Mouse (Mus musculus): ENCODE results near the gene Lmntd2.
"Not testable (repeated sequence)": the region's sequence is repeated elsewhere in the genome, so short reads cannot be mapped to it uniquely, and the experiment has no call there.

Gene Lmntd2

DNA sequence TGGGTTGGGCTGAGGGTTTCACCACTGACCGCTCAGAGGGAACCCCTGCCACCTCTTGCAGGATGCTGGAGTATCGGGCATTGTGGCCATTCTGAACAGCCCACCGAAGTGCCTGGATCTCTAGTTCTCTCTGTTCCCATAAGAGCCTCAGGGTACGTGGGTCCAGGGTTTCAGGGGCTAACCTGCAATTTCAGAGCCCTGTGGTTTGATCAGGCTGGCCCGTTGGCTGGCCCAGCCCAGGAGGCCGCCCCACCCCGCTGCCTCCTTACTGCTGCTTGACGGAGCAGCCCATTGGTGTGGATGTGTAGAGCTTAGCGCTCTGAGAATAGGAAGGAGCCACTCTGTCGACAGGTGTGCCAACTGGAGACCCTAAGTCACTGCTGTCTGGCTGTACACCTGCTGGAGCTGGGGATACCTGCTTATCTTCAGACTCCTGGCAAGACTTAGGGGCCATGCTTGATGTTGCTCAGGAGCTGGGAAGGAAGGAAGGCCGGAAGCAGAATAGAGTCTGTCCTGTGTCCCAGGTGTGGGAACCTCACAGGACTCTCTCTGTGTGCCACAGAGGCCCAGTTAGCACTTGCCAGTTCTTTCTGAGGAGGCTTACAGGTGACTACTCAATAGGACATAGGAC is at the start of gene Lmntd2:
TSS of gene Lmntd2 (minus strand) at position 476 of the 631 bp plus-strand sequence.
- DNase-seq (ENCODE audit: low spot score in 2 of 2), result no peak

DNA sequence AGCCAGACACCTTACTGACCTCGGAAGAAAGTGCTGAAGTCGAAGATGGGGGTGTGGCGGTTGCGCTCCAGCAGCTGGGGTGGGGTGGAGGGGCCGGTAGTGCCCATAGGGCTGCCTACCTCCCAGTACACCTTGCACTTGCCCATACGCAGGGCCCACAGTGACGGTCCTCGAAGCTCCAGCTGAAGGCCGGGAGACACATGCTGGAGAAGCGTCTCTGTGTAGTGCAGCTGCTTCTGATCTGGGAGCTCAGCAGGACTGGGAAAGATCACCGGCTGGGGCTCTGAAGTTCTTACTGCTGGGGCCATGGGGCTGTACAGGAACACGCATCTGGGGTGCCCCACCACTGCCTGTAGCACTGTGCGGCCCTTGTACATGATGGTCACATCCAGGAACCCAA is 49.8 kb upstream of the Lmntd2 start:
- no peak for DNase-seq (ENCODE audit: low spot score in 2 of 2)

DNA sequence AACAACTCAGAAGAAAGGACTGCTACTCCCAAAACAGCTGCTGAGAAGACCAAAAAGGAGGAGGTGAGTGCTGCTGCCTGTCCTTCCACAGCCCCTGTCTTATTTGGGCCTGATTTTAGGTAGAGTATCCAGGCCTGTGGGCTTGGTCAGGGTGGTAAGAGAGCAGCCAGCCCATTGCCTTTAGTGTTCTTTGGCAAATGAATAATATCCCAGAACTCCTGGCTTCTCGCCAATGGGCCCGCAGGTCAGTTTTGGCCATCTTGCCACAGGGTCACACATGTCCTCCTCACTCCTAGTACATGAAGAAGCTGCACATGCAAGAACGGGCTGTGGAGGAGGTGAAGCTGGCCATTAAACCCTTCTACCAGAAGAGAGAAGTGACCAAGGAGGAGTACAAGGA is 47.6 kb upstream of the Lmntd2 start:
- no peak for DNase-seq (ENCODE audit: low spot score in 2 of 2)

DNA sequence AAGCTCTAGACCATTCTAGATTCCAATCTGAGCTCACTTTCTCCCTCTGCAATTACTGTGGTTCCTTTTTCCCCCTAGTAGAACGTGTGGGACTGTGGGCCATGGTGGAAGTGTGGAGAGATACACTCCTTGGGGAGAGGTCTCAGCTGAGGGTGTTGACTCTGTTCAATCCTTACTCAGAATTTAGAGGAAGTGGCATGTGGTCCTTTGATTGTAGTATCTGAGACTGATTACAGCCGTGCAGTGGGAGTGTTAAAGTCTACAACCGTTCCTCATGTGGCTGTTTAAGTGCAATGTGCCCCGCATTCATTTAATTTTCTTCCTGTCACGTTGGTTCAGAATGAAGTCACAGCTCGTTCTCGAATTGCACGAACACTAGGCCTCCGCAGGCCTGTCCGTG is 42.3 kb upstream of the Lmntd2 start:
- DNase-seq (ENCODE audit: low spot score in 2 of 2), result no peak

DNA sequence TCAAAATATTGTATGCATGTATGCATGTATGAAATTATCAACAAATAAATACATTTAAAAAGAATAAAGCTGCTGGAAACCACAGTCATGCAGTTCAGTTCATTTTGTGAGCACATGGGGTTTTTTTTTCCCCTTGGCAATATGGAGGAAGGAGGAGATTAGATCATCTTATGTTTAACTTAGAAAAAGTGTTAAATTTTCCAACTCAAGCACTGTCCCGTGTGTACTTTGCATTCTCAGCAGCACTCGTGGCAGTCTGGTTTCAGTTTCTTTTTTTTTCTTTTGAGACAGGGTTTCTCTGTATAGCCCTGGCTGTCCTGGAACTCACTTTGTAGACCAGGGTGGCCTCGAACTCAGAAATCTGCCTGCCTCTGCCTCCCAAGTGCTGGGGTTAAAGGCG is 36.6 kb upstream of the Lmntd2 start:
- not testable (repeated sequence) for DNase-seq (ENCODE audit: low spot score in 2 of 2)

DNA sequence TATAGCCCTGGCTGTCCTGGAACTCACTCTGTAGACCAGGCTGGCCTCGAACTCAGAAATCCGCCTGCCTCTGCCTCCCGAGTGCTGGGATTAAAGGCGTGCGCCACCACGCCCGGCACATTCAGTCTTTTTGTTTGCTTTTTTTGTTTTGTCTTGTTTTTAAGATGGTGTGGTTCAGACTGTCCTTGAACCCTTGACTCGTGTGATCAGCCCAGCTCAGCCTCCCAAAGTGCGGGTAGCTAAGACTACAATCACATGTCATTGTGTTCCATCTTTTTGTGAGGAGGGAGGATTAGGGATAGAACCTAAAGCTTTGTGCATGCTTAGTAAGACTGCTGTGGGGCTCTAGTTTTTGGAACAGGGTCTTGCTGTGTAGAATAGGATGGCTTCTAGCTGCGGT is 17.7 kb upstream of the Lmntd2 start:
- DNase-seq (ENCODE audit: low spot score in 2 of 2), result no peak

DNA sequence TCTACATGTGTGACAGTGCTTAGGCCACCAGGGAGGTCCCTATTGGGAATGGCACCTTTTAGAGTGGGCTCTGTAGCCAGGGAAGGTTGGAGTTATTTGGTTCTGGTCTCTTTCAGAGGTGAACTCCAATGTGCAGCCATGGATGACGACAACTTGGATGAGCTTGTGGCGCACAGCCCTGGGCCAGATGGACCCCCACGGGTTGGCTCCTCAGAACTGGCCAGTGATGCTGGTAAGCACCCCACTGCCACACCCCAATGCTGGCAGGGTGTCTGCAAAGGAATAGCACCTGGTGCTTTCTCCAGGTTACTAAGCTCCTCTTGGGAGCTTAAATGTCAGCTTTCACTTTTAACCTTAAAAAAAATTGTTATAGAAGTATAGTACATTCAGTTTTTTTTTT is 17.2 kb upstream of the Lmntd2 start:
- no peak for DNase-seq (ENCODE audit: low spot score in 2 of 2)

DNA sequence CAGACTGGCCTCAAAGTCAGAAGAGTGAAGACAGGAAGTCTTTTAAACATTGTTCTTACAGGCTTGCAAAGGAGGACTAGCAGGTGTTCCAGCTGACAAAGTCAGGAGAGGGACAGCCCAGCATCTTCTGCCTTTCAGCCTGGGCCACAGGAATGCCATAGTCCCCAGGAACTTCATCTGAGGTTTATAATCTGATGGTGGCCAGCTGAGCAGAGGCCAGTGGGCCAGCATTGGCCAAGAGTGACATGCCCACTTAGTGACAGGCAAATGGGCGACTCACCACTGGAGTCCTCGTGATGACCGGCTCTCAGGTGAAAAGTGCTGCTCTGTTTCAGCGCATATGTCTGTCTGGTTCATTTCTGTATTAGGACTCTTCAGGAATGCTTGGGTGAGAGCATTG is 16.7 kb upstream of the Lmntd2 start:
- no peak for DNase-seq (ENCODE audit: low spot score in 2 of 2)

DNA sequence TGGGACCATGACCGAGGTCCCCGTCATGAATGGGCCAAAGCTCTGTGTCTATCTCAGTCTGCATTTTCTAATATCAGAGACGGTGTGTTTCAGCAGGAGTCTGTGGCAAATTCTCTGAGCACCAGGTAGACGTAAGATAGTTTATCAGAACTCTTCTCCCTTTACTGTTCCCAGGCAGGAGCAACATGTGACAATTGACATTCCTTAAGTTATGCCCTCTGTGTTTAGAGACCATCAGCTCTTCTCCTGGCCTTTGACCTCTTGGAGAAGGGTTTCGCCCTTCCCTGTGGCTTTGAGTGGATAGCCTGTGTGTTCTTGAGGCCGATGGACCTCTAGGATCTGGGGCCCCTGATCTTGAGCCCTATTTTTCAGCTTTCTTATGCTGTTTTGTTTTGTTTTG is 15.8 kb upstream of the Lmntd2 start:
- no peak for DNase-seq (ENCODE audit: low spot score in 2 of 2)

DNA sequence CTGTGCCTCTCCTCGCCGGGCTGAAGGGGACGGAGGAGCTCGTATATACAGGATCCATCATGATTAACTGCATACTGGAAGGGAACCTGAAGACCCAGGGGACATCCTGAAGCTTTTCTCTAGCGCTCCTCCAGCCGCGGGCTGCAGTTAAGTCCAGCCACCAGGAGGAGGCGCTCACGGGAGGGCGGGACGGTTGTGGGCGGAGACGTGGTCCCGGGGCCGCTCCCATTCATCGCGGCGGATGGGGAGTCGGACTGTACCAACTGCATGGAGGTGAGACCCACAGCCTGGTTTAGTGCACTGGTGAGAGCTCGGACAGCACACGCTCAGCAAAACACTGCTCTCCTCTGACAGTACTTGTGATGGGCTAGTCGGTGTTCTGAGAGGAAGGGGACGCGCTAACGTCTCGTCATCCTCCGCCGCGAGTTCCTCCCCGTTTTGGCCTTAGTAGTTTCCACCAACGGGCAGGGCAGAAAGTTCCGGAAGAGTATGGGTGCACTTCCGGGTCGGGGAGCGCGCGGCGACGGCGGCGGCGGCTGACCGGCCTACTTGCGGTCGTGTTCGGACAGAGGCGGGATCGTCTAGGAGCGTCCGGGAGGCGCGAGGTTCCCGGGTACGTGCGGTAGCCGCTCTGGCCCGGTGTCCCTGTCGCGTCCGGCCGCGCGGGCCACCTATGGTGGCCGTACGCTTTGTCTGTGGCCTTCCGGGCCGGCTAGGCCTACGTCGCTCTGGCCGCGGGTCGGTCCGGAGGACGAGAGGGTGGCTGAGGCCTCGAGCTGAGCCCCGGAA is 14.6 kb upstream of the Lmntd2 start, which contains the start of gene Phrf1:
TSS of gene Phrf1 (plus strand) at position 506 of the 789 bp plus-strand sequence.
- peak; percentile 80 to 90 for DNase-seq (ENCODE audit: low spot score in 2 of 2)

DNA sequence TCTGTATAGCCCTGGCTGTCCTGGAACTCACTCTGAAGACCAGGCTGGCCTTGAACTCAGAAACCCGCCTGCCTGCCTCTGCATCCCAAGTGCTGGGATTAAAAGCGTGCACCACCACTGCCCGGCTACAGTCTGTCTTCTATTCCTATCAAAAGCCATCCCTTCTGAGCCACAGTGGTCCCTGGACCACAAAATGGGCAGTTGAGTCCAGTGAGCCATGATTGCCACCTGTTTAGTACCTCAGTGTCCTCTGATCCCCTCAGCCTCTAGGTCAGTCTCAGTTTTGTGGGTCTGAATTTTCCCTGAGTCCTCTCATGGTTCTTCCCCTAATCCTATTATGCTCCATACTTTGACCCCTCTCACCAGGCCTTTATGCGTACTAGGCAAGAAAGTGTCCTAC is 13.9 kb upstream of the Lmntd2 start:
- DNase-seq (ENCODE audit: low spot score in 2 of 2), result no peak

DNA sequence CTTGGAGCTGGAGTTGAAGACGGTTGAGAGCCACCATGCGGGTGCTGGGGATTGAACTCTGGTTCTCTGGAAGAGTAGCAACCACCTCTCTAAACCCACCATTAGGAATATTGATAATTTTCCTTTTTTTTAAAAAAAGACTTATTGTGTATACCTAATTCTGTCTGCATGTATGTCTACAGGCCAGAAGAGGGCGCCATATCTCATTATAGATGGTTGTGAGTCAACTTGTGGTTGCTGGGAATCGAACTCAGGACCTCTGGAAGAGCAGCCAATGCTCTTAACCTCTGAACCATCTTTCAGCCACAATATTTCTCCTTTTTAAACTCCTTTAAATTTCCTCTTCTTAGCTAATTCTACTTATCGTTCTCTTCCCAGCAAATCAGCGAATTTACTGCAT is 12.7 kb upstream of the Lmntd2 start:
- no peak for DNase-seq (ENCODE audit: low spot score in 2 of 2)

DNA sequence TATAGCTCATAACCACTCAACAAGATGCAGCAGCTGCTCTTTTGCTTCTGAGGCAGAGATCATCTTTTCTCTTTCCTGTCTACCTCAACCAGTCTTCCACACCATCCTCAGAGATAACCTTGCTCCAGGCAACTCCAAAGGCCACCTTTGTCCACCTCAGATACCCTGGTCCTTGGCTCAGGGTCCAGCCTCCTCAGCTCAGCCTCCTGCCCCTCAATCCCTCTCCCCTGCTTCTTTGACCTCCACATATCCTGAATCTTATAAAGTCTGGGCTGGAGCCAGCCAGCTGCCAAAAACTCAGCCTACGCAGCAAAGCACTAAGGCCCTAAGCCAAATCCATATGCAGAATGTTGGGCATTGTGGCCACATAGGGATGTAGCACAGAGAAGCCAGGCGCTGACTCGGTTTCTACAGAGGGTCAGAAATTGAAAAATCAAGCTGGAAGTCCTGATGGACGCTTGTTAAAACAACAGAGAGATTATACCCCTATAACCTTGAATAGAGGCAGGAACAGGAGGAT is 8.9 kb upstream of the Lmntd2 start:
- DNase-seq (ENCODE audit: low spot score in 2 of 2), result no peak

DNA sequence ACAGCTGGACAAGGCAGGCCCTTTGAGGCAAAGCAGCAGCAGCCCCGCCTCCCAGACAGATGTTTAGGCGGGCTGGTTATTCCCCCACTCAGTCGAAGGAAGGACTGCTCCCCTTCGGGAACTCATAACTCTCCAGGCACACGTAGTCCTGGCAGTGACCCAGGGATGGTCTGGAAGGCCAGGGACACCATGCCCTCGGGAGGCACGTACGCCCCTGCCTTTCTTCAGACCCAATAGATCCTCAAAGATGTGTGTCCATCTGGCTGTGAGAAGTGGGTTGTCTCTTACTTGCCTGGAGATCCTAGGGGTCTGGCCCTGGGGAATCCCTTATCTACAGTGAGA is 8.2 kb upstream of the Lmntd2 start:
- no peak for DNase-seq (ENCODE audit: low spot score in 2 of 2)

DNA sequence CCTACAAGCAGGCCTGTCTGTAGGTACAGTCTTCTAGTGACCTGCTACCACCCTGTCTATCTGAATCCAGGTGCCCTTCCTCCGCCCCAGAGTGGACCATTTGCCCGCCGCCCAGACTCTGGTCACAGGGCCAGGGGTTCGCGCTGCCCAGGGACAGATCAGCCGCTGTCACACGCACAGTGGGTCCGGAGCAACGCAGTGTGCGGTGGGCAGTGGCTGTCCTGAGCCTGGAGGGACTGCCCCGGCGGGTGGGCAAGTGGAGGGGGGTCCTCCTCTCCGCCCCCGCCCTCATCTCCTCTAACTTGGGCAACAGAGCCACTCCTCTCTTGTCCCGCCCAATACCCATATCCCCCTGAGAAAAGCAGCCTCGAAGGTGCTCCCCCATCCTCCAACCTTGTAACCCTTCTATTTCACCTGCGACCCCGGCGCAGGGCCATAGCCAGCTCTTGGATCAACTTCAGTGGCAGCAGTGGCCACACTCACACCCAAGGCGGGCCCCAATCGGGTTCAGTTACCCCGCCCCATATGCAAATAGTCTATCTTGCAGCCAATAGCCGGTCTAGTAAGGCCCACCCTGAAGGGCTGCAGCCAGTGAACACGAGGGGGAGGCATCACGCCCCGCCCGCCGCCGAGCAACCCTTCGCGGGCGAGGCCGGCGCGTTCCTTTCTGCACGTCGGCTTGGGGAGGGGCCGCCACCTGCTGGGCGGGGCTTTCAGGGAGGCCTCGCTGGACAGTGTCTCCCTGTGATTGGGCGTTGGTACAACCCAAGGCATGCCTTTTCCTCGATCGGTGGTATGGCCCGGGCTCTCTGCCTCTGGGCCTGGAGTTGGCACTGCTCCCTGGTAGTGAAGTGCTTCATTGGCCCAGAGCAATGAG is 7.6 kb upstream of the Lmntd2 start:
- peak; percentile 96 to 97 for DNase-seq (ENCODE audit: low spot score in 2 of 2)

DNA sequence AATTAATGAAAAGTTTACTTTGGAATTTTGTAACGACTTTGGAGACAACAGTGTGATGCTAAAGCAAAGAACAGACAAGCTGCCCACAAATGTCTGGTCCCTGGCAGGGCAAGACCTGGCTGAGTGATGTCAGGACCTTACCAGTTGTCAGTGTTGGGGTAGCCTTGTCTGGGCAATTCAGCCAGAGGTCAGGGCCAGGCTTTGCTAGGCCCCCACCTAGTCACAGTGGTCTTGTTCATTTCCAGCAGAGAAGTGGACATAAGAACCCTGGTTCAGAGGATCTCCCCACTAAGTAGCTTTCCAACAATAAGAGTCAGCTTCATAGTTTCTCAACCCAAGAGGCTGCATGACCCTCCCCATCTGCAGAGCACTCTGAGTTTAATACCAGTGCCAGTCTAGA is 6.5 kb upstream of the Lmntd2 start:
- no peak for DNase-seq (ENCODE audit: low spot score in 2 of 2)

DNA sequence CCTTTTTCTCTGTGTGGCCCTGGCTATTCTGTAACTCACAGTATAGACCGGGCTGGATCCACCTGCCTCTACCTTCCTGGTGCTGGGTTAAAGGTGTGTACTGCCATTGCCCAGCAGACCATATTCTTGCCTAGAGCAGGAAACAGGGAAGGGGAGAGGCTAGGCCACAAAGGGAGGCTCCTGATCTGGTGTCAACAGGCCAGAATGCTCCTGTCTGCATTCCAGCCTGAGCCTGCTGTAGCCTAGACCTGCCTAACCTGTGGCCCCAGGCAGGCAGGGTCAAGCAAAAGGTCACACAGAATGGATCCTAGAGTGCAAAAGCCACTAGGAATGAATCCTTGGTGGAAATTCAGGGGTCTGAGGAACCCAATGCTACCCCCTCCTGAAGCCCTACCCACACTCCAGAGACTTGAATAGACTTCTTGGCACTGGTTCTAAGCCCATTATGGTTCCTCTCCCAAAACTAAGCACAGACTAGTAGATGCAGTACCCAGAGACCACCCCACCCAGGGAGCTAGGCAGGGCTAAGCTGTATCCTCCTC is 5.7 kb upstream of the Lmntd2 start:
- DNase-seq (ENCODE audit: low spot score in 2 of 2), result no peak

DNA sequence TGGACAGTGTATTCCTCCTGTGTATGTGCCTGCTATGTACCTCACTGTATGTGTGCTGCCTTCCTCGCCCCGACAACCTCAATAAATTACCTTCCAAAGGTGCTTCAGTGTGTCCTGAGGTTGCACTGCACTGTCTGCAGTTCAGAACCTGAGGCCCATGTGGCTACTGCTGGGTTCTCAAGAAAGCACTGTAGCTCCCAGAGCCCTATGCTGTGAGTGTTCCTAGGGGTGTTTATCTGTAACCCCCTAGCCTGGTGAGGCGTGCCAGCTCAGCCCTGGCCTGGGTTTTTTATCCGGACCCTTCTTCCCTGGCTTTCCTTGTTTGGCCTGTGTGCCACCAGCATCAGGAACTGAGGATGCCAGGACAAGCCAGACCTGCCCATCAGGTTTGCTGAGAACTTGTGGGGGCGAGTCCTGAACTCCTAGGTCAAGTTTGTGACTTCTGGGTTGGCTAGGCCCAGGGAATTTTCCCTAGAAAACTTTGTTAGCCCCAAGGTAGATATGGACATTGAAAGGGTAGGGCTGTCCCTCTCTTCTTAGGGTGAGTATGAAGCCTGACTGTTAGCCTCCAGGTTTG is 4.8 kb upstream of the Lmntd2 start:
- DNase-seq (ENCODE audit: low spot score in 2 of 2), result no peak

DNA sequence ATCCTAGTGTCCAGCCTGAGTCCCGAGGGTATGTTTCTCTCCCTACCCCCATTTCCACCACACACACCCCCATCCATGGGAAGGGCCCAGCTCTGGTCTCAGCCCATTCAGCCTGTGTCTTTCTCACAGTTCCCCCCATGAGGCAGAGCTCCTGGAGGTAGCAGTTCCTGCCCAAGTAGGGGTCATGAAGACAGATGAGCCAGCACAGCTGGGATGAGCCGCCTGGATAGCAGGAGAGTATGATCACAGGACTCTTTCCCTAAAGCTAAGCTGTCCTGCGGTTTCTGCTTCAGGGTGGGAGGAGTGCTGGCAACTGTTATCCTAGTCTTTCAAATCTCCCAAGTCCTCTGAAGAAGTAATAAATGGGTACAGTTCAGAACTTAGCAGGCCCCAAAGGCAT is 4.3 kb upstream of the Lmntd2 start:
- DNase-seq (ENCODE audit: low spot score in 2 of 2), result no peak

DNA sequence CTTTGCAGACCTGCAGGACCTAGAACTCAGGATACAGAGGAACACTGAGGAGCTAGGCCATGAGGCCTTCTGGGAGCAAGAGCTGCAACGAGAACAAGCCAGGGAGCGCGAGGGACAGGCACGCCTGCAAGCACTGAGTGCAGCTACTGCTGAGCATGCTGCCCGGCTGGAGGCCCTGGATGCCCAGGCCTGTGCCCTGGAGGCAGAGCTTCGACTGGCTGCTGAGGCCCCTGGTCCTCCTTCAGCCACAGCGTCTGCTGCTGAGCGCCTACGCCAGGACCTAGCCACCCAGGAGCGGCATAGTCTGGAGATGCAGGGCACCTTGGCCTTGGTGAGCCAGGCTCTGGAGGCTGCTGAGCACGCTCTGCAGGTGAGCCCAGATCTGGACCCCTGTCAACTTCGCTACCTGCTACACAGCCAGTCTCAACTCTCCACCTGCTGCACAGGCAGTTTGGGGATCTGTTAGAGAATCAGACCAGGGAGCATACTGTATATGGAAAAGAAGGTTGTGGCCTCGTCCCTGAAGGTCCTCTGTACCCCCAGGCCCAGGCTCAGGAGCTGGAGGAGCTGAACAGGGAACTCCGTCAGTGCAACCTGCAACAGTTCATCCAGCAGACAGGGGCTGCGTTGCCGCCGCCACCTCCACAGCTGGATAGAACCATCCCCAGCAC is 3.6 kb upstream of the Lmntd2 start:
- no peak for DNase-seq (ENCODE audit: low spot score in 2 of 2)

DNA sequence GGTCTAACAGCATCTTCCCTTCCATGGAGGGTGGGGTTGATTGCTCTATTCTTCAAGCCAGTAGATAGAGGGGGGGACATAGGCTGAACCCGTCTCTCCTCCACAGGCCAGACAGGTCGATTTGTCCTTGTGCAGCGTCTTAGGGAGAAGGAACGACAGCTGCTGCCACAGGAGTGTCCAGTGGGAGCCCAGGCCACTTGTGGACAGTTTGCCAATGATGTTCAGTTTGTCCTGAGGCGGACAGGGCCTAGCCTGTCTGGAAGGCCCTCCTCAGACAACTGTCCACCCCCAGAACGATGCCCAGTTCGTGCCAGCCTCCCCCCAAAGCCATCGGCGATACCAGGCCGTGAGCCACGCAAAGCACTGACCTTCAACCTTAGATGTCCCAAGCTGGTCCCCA is 3.0 kb upstream of the Lmntd2 start:
- no peak for DNase-seq (ENCODE audit: low spot score in 2 of 2)

All from heart, adult 9 months (tissue).